Mouse (Mus musculus): ENCODE measurements at regions not wholly inside any gene's neighbourhood (a gene's known extent, or its start where the extent isn't known, plus 50 kb on each side); places are given as distances from the start of the nearest gene placed in this dataset.

- TF ChIP-seq POLR2A (IDR thresholded peaks at IDR 0.05; ENCODE audit: low read depth, low read length) = no peak
- TF ChIP-seq CTCF (IDR thresholded peaks at IDR 0.05; ENCODE audit: borderline replicate concordance, insufficient read depth, low read length) = no peak
- no peaks in the 10 kb centered on the region for H3K4me1 ChIP-seq (ENCODE audit: control insufficient read depth, insufficient read depth, low read length)
- no peak overlapping the region for H3K27ac ChIP-seq (ENCODE audit: insufficient read depth, low read length)
- H3K4me3 ChIP-seq (ENCODE audit: insufficient read depth, low read length) = no peak overlapping the region
Observed at GRCm38 (mm10) chr3:115815168-115815567, 72.5 kb upstream of the Dph5 start.

GRCm38 (mm10) chr3:115815571-115816156 is 72.0 kb upstream of the Dph5 start:
- Histone ChIP-seq H3K4me1 (ENCODE audit: control insufficient read depth, insufficient read depth, low read length) (no peaks in the 10 kb centered on the region), H3K27ac (ENCODE audit: insufficient read depth, low read length) (no peak overlapping the region), H3K4me3 (ENCODE audit: insufficient read depth, low read length) (no peak overlapping the region)
- TF ChIP-seq CTCF (IDR thresholded peaks at IDR 0.05; ENCODE audit: borderline replicate concordance, insufficient read depth, low read length) (no peak), POLR2A (IDR thresholded peaks at IDR 0.05; ENCODE audit: low read depth, low read length) (no peak)

GRCm38 (mm10) chr3:115816328-115817160 is 71.1 kb upstream of the Dph5 start:
- no peaks in the 10 kb centered on the region for H3K4me1 ChIP-seq (ENCODE audit: control insufficient read depth, insufficient read depth, low read length)
- no peak overlapping the region for H3K27ac ChIP-seq (ENCODE audit: insufficient read depth, low read length)
- H3K4me3 ChIP-seq (ENCODE audit: insufficient read depth, low read length) = no peak overlapping the region
- TF ChIP-seq POLR2A (IDR thresholded peaks at IDR 0.05; ENCODE audit: low read depth, low read length) (no peak), CTCF (IDR thresholded peaks at IDR 0.05; ENCODE audit: borderline replicate concordance, insufficient read depth, low read length) (no peak)

- TF ChIP-seq CTCF (IDR thresholded peaks at IDR 0.05; ENCODE audit: borderline replicate concordance, insufficient read depth, low read length) = no peak
- TF ChIP-seq POLR2A (IDR thresholded peaks at IDR 0.05; ENCODE audit: low read depth, low read length) = no peak
- Histone ChIP-seq H3K27ac (ENCODE audit: insufficient read depth, low read length) (no peak overlapping the region), H3K4me1 (ENCODE audit: control insufficient read depth, insufficient read depth, low read length) (no peaks in the 10 kb centered on the region), H3K4me3 (ENCODE audit: insufficient read depth, low read length) (no peak overlapping the region)
Observed at GRCm38 (mm10) chr3:115817771-115818170, 69.9 kb upstream of the Dph5 start.

GRCm38 (mm10) chr3:115818734-115819133 is 68.9 kb upstream of the Dph5 start:
- TF ChIP-seq POLR2A (IDR thresholded peaks at IDR 0.05; ENCODE audit: low read depth, low read length) (no peak), CTCF (IDR thresholded peaks at IDR 0.05; ENCODE audit: borderline replicate concordance, insufficient read depth, low read length) (no peak)
- H3K4me1 ChIP-seq (ENCODE audit: control insufficient read depth, insufficient read depth, low read length) = no peaks in the 10 kb centered on the region
- no peak overlapping the region for H3K4me3 ChIP-seq (ENCODE audit: insufficient read depth, low read length)
- no peak overlapping the region for H3K27ac ChIP-seq (ENCODE audit: insufficient read depth, low read length)

- Histone ChIP-seq H3K4me1 (ENCODE audit: control insufficient read depth, insufficient read depth, low read length) (no peaks in the 10 kb centered on the region), H3K4me3 (ENCODE audit: insufficient read depth, low read length) (no peak overlapping the region), H3K27ac (ENCODE audit: insufficient read depth, low read length) (no peak overlapping the region)
- no peak for TF ChIP-seq POLR2A (IDR thresholded peaks at IDR 0.05; ENCODE audit: low read depth, low read length)
- TF ChIP-seq CTCF (IDR thresholded peaks at IDR 0.05; ENCODE audit: borderline replicate concordance, insufficient read depth, low read length) = no peak
Observed at GRCm38 (mm10) chr3:115819401-115820138, 68.1 kb upstream of the Dph5 start.

- H3K27ac ChIP-seq (ENCODE audit: insufficient read depth, low read length) = no peak overlapping the region
- no peak for TF ChIP-seq CTCF (IDR thresholded peaks at IDR 0.05; ENCODE audit: borderline replicate concordance, insufficient read depth, low read length)
- TF ChIP-seq POLR2A (IDR thresholded peaks at IDR 0.05; ENCODE audit: low read depth, low read length) = no peak
- no peaks in the 10 kb centered on the region for H3K4me1 ChIP-seq (ENCODE audit: control insufficient read depth, insufficient read depth, low read length)
- no peak overlapping the region for H3K4me3 ChIP-seq (ENCODE audit: insufficient read depth, low read length)
Observed at GRCm38 (mm10) chr3:115820139-115820481, 67.5 kb upstream of the Dph5 start.

GRCm38 (mm10) chr3:115821627-115822026 is 66.0 kb upstream of the Dph5 start:
- Histone ChIP-seq H3K4me1 (ENCODE audit: control insufficient read depth, insufficient read depth, low read length) (no peaks in the 10 kb centered on the region), H3K27ac (ENCODE audit: insufficient read depth, low read length) (no peak overlapping the region)

GRCm38 (mm10) chr3:115822491-115822890 is 65.1 kb upstream of the Dph5 start:
- TF ChIP-seq POLR2A (IDR thresholded peaks at IDR 0.05; ENCODE audit: low read depth, low read length) = no peak
- TF ChIP-seq CTCF (IDR thresholded peaks at IDR 0.05; ENCODE audit: borderline replicate concordance, insufficient read depth, low read length) = no peak
- Histone ChIP-seq H3K4me3 (ENCODE audit: insufficient read depth, low read length) (no peak overlapping the region), H3K27ac (ENCODE audit: insufficient read depth, low read length) (no peak overlapping the region), H3K4me1 (ENCODE audit: control insufficient read depth, insufficient read depth, low read length) (no peaks in the 10 kb centered on the region)

More at GRCm38 (mm10) chr3:115821627-115822026, 66.0 kb upstream of the Dph5 start:
- H3K4me3 ChIP-seq (ENCODE audit: insufficient read depth, low read length) = no peak overlapping the region
- no peak for TF ChIP-seq POLR2A (IDR thresholded peaks at IDR 0.05; ENCODE audit: low read depth, low read length)

GRCm38 (mm10) chr3:115823741-115824140 is 63.9 kb upstream of the Dph5 start:
- TF ChIP-seq POLR2A (IDR thresholded peaks at IDR 0.05; ENCODE audit: low read depth, low read length) (no peak), CTCF (IDR thresholded peaks at IDR 0.05; ENCODE audit: borderline replicate concordance, insufficient read depth, low read length) (no peak)
- Histone ChIP-seq H3K4me1 (ENCODE audit: control insufficient read depth, insufficient read depth, low read length) (no peaks in the 10 kb centered on the region), H3K4me3 (ENCODE audit: insufficient read depth, low read length) (no peak overlapping the region)

More at GRCm38 (mm10) chr3:115823741-115824140, 63.9 kb upstream of the Dph5 start:
- no peak overlapping the region for H3K27ac ChIP-seq (ENCODE audit: insufficient read depth, low read length)
